Mouse (Mus musculus) lung, adult 2 months (tissue): ENCODE results near the gene Syngr4. TPM values are rescaled to one million over a fixed set of nuclear protein-coding genes. Genes with fewer than 3 reads are reported as not detected.
A peak's percentile ranks its signal among the peaks of the same experiment; 100 is the strongest.
"Not testable (repeated sequence)": the region's sequence is repeated elsewhere in the genome, so short reads cannot be mapped to it uniquely, and the experiment has no call there.

Source experiments
- DNase-seq: peaks from one replicate; pipeline ENCODE4 v3.0.0; 2022
- H3K4me1 ChIP-seq: fragments of 200-500 bp; 2 replicates; pipeline ENCODE4 v1.6.1; 2011; ENCODE audit warnings: low read length; ENCODE audit not compliant: control insufficient read depth, insufficient read depth
- H3K4me3 ChIP-seq: fragments of 200-500 bp; replicated peaks from 2 replicates; pipeline ENCODE3; 2011; ENCODE audit warnings: low read depth, mild to moderate bottlenecking, control low read depth, low read length; ENCODE audit errors: extremely low read depth
- CTCF ChIP-seq: fragments of 200-500 bp; IDR thresholded peaks from 2 replicates; pipeline ENCODE4 v1.5.1; 2011; ENCODE audit warnings: mild to moderate bottlenecking, low read length, control low read depth; ENCODE audit not compliant: insufficient read depth
- POLR2A ChIP-seq: fragments of 200-500 bp; IDR thresholded peaks from 2 replicates; pipeline ENCODE4 v1.6.1; 2011; ENCODE audit warnings: low read depth, mild to moderate bottlenecking, control low read depth, low read length, borderline replicate concordance; ENCODE audit errors: extremely low read depth
- WGBS: fragments of 180-500 bp; shearing (Covaris S2); methylation state at CpG from one replicate; pipeline ENCODE4 v1.1.7; 2018; 5-methylcytosine and 5-hydroxymethylcytosine counted together
- polyA plus RNA-seq: library from polyadenylated mRNA; depleted of rRNA; stranded (reverse); fragments of >200 nt; gene quantifications from 2 replicates; pipeline ENCODE4 v1.2.3, GENCODE M21; 2012

Gene Syngr4
- polyA plus RNA-seq, 1 experiment, result not detected

- peak; percentile 56 for DNase-seq
- 39% methylated on average over 26 of the region's 26 CpGs for WGBS
- TF ChIP-seq CTCF, result no peak
- no peak for TF ChIP-seq POLR2A
- peaks cover 15% of the 10 kb centered on the region for H3K4me1 ChIP-seq
- peak overlapping the region; percentile 37 for H3K4me3 ChIP-seq
Measured at GRCm38 (mm10) chr7:45916056-45917003, 19.8 kb upstream of the Syngr4 start.

DNA sequence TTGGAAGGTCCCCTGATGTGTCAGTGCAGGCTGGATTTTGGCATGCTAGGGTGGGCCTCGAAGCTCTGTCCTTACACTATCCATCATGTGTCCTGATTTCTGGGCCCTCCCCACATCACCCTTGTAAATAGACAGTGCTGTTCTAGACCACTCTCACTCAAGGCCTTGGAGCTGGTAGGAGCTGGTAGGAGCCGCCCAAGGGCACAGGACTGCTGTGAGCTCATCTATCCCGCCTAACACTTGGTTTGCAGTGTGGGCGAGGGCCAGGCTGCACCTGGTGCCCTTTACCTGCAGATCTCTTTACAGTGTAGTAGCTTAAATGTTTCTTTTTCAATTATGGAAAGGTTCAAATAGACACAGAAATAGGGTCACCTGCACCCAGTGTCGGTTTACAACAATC, 18.5 kb upstream of the Syngr4 start:
- no peak for DNase-seq
- 93% methylated on average over 5 of the region's 5 CpGs for WGBS
- H3K4me1 ChIP-seq, result peaks cover 15% of the 10 kb centered on the region
- TF ChIP-seq POLR2A (no peak), CTCF (no peak)
- H3K4me3 ChIP-seq, result no peak overlapping the region

GRCm38 (mm10) chr7:45914067-45914466, 17.6 kb upstream of the Syngr4 start:
- H3K4me1 ChIP-seq, result peaks cover 11% of the 10 kb centered on the region
- DNase-seq, result no peak
- no peak overlapping the region for H3K4me3 ChIP-seq
- TF ChIP-seq POLR2A, result no peak
- no peak for TF ChIP-seq CTCF
- WGBS, result 83% methylated on average over 6 of the region's 6 CpGs

DNA sequence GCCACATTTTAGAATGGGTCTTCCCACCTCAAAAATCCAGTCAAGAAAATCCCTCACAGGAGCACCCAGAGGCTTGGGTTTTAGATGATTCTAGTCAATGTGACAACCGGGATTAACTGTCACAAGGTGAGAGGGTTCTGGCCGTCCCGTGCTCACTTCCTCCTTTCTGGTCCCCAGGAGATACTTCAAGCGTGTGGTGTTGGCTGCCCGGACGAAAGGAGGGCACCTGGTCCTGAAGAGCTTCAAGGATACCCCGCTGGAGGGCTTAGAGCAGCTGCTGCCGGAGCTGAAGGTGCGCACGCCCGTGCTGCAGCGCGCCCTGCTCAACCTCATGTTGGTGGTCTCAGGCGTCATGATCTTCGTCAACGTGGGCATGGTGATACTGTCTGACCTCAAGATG, 12.6 kb upstream of the Syngr4 start:
- DNase-seq, result no peak
- no peak for TF ChIP-seq CTCF
- TF ChIP-seq POLR2A, result no peak
- WGBS, result 93% methylated on average over 16 of the region's 16 CpGs
- Histone ChIP-seq H3K4me1 (no peaks in the 10 kb centered on the region), H3K4me3 (no peak overlapping the region)

- no peak for TF ChIP-seq POLR2A
- TF ChIP-seq CTCF, result no peak
- H3K4me3 ChIP-seq, result no peak overlapping the region
- DNase-seq, result no peak
- H3K4me1 ChIP-seq, result no peaks in the 10 kb centered on the region
Measured at GRCm38 (mm10) chr7:45908384-45908783, 11.9 kb upstream of the Syngr4 start.

- WGBS, result 88% methylated on average over 9 of the region's 9 CpGs
- H3K4me1 ChIP-seq, result no peaks in the 10 kb centered on the region
- H3K4me3 ChIP-seq, result no peak overlapping the region
- DNase-seq, result no peak
- TF ChIP-seq CTCF (no peak), POLR2A (no peak)
Measured at GRCm38 (mm10) chr7:45906622-45907021, 10.1 kb upstream of the Syngr4 start.

DNA sequence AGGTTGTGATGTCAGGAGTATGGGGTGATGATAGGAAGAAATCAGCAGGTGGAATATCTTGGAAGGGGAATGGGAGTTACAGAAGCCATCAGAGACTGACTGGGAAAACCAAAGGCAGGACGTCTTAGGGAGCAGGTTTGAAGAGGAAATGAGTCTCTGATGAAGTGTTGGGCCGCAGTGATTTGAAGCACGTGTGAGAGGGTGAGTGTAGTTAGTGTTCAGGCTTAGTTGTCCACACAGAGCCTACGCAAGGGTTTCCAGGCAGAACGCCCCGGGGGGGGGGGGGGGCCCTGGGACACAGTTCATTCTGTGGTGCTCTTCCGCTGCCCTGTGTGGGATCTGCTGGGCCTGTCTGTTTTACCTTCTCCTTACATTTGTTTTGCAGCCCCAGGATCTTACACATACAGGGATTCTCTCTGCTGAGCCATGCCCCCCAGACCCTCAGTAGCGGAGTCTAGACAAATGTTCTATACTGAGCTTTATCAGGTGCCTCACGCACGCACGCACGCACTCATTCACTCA, 6.0 kb upstream of the Syngr4 start:
- 59% methylated on average over 12 of the region's 12 CpGs for WGBS
- DNase-seq, result no peak
- no peak for TF ChIP-seq POLR2A
- no peak for TF ChIP-seq CTCF

GRCm38 (mm10) chr7:45901562-45901961, 5.0 kb upstream of the Syngr4 start:
- no peak overlapping the region for H3K4me3 ChIP-seq
- no peak for DNase-seq
- TF ChIP-seq POLR2A (no peak), CTCF (no peak)
- 51% methylated on average over 5 of the region's 5 CpGs for WGBS
- H3K4me1 ChIP-seq, result 0 out of 2 replicates have a peak, but pooled peaks cover 3% of the 10 kb centered on the region

More for the DNA sequence above, 6.0 kb upstream of the Syngr4 start:
- H3K4me3 ChIP-seq, result no peak overlapping the region
- 0 out of 2 replicates have a peak, but pooled peaks cover under 1% of the 10 kb centered on the region for H3K4me1 ChIP-seq

DNA sequence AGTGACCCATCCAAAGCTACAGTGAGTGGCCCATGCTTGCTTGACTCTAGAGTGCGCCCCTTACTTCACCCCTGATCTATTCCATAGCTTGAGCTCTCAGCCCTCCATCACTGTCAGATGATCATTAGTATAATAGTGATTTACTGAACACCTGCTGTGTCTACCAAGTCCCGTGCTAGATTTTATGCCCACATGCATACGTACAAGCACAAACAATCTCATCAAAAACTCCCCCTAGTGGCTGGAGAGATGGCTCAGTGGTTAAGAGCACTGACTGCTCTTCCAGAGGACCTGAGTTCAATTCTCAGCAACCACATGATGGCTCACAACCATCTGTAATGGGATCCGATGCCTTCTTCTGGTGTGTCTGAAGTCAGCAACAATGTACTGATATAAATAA, 1.6 kb upstream of the Syngr4 start:
- 46% methylated on average over 4 of the region's 4 CpGs for WGBS
- H3K4me1 ChIP-seq, DNase-seq, H3K4me3 ChIP-seq: not testable (repeated sequence)

DNA sequence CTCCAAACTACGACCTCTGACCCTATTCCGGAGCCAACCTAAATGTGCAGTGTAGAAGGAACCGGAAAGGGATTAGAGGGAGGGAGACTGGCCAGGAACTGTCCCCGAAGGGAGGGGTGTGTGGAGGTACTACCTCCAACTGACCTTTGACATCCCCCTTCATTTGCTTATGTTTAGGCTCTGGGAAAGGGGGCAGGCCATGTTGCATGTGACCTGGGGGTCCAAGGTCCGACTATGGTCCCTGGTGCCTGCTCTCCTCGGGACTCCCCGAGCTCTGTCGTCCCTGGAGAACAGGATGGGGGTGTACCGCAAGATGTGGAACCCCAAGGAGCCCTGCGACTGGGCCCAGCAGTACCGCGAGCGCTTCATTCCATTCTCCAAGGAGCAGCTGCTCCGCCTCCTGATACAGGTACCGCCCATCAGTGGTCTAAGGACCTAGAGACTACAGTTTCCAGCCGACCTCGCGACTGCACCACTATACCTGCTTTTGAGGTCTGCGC, 794 bp upstream of the Syngr4 start:
- WGBS, result 3% methylated on average over 19 of the region's 19 CpGs
- TF ChIP-seq POLR2A, result 0 out of 2 replicates have a peak, but pooled peaks have one; percentile 16
- TF ChIP-seq CTCF, result no peak
- DNase-seq, result peak; percentile 69
- Histone ChIP-seq H3K4me1 (0 out of 2 replicates have a peak, but pooled peaks cover 3% of the 10 kb centered on the region), H3K4me3 (peak overlapping the region; percentile 69)

GRCm38 (mm10) chr7:45895931-45896516, 490 bp downstream of the Syngr4 start:
- 72% methylated on average over 6 of the region's 6 CpGs for WGBS
- TF ChIP-seq POLR2A (no peak), CTCF (no peak)
- Histone ChIP-seq H3K4me1 (0 out of 2 replicates have a peak, but pooled peaks cover 3% of the 10 kb centered on the region), H3K4me3 (no peak overlapping the region)
- DNase-seq, result no peak
